Mouse (Mus musculus) urinary bladder, postnatal 25 days (tissue): ENCODE measurements around the gene Il13.

ENCODE experiments used
- DNase-seq: peaks from one replicate; pipeline ENCODE4 v3.0.0; 2022; ENCODE audit warnings: low spot score

Il13 gene

DNA sequence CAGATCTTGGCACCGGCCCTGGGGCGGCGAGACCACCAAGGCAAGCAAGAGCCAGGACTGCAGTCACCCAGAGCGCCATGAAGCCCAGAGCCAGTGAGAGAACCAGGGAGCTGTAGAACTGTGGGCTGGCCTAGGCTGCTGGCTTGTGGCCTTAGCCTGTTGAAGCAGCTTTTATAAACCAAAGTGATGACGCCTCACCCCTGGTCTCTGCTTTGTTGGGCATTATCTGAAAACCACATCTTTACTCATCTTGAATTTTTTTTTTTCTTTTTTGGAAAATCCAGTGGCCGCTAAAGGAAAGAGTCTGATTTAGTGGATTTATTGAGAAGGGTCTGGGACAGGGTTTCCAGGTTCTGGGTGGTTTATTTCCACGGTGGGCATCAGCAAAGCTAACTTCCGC, at the start of gene Il13:
Il13 (minus strand) TSS at position 147 of the 400 bp plus-strand sequence.
- no peak for DNase-seq

DNA sequence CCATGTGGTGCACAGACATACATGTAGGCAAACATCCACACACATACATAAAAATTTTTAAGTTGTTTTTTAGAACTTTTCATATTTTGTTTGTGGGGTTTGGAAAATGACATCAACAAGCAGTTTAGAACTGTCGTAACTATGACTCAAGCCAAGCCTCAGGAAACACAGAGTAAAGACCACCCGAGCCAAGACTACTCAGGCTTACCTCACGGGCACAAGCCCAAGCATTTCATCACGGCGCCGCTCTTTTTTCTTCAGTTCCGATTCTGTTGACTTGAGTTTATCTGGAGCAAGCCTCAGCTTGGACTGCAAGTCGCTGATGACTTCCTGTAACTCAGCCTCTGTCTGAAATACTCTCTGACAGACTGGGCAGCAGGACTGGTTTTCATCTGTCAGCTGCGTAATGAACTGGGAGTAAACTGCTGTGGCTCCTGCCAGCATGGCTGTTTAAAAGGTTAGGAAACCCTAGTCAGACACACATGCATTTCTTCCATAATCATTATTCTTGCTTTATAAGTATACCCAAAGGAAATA, 48.6 kb upstream of the Il13 start:
- DNase-seq: no peak

DNA sequence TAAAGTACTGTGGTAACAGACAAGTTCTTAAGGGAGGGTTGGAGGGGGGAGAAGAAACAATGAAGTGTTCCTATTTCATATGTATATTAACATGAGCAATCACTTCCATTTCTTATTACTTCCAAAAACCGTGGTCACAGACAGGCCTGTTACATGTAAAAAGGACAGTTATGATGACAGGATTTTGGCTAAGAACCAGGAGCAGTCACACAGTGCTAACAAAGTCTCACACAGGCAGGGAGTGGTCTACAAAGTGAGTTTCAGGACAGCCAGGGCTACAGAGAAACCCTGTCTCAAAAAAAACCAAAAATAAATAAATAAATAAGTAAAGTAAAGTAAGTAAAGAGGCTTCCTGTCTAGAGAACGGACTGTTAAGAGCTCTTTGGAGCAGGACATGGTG, 47.7 kb upstream of the Il13 start:
- DNase-seq: no peak

DNA sequence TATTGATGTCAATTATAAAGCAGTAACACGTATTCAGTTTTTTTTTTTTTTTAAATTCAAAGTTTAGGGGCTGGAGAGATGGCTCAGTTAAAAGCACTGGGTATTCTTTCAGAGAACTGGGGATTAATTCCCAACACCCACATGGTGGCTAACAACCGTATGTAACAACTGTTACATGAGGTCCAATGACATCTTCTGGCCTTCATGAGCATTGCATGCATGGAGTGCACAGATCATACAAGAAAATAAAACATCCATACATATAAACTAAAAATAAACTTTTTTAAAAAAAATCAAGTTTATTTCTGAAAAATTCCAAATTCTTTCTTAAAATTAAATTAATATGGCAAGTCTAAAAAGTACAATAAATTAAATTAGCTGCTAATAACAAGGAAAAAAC, 47.2 kb upstream of the Il13 start:
- DNase-seq: no peak

DNA sequence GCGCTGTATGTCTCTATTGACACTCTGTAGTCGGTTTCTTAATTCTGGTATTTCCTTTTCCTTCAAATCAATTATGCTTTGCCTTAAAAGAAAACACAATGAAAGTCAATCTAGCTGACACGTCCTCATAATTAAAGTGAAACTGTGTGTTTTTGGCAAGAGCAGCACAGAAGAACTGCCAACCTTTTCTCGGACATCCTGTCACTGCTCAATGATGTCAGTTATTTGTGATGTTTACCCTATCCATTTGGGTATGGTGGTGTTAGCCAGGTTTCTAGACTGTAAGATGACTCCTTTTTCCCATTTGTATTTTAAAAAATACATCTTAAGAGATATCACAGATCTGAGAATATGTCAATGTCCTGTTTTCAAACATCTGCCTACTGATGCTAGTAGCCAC, 45.6 kb upstream of the Il13 start:
- DNase-seq: no peak

DNA sequence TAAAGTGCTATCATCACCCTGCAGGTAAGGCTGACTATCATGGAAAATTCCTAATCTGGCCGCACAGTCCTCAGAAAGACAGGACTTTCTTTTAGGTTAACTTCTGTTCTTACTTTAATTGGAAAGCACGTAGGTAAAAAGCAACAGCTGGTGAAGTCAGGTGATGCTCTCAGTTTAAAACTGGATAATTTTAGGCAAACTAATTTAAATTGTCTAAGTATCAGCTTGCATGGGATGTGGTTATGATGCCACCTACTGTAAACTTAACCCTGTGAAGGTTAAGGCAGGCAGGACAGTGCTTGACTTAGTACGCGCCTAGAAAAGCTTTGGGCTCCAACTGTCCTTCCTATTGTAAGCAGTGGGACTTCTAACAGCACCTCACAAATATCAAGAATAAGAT, 36.9 kb upstream of the Il13 start:
- DNase-seq: no peak

DNA sequence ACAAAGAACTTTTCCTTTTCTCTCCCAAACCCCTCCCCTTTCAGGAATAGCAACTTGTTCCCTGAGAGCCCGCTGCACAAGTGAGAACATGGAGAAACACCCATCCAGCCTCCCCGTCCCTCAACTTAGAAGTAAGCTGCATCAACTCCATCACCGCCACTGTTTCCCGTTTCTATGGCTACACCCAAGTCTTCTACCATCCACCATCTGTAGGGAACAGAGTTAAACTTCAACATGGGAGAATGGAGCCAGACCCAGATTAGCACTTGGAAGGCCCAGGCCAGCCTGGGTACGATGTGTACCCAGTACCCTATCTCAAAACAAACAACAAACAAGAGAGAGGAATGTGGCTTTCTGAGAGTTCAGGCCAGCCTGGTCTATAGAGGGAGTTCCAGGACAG, 29.6 kb upstream of the Il13 start:
- no peak for DNase-seq

DNA sequence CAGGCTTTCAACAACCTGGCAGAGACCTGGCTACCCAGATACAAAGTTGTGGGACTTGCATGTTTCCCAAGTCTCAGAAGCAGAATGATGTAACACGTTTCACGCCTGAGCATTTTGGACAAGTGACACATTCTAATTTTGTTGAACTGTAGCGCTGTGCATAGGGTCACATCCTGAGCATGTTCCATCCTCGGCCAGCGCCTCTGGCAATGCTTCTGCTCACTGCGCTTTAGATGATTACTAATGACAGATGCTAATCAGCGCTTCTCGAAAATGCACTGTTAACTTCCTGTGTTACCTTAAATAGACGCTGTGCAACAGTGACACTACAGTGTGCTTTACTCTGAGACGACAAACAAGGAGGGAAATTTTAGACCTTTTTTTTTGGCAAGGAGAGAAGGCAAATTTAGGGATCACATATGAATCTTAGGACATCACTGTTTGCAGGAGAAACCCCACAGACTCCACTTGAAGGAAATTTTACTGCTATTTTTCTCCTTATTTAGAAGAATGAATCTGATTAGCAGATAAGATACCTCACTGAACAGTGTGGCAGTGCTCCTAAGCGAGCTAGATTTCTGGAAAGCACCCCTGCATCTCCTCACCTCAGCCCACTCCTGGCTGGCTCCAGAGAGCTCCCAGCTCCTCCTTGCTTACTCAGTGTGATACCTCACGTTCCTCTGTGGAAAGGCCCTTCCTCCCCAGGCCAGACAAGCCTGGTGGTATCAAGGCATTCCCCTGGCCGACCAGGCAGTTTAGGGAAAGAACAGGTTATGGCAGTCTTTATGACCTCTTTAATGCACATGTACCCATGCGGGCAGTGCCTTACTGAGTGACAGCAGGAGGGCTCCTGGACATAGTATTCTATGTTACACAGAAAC, 28.5 kb upstream of the Il13 start:
- DNase-seq: no peak

DNA sequence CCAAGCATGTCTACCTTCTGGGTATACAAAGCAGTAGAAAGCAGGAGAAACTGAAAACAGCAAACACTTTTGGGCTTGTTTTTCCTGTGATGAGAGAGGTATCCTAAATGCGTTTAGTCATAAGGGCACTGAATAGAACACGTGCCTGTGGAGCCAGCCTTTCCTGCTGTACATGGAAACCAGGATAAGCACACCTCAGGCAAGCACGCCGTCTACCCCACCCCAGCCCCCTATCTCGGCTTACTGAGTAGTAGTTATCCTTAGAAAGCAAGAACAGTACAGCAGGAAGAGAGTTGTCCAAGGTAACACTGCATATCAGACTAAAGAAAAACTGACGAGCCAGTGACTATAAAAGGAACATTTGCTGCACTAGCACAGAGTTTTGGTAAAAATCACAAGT, 23.3 kb upstream of the Il13 start:
- DNase-seq: no peak

DNA sequence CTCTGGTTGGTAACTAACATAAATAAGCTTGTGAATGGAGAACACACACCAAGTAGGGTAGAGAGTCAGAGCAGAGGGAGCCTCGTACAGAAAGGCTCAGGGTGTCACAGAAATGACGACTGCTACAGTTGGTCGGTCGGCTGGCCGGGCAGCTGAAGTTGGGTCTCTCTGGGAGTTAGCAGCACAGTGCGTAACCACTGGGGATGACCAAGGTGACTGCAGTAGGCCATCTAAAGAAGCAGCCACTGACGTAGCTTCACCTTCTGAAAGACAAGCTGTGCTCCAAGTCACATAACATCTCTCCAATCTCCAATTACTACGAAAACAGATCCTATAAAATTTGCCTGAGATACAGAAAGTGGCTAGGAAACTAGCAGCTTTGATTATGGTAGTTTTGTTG, 22.9 kb upstream of the Il13 start:
- DNase-seq: no peak

DNA sequence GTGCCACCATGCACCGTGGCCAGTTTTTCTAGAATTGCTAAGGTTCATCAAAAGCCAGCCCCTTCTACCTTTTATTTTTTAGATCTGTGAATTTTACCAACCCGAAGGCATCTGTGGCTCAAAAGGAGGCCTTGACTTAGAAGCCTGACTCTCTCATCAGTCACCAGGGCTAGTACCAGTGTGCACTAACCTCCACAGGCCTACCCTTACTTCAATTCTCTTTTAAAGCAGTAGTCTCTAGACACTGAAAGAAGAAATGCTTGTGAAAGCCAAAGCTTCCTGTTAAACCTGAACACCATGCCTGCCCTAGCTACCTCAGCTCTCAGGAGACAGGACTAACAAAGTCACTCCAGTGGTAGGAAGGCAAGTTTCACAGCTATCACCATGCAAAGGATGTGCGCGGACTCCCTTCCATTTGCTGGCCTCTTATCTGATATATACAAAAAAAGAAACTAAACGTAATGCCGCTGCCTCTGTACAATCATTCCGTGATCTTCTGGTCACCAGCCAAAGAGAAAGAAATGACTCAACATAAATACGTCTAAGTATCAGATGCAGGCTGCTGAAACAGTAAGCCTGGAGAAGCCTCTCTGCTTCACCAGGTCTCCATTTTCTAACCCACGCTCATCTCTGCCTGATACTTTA, 22.2 kb upstream of the Il13 start:
- DNase-seq: no peak

DNA sequence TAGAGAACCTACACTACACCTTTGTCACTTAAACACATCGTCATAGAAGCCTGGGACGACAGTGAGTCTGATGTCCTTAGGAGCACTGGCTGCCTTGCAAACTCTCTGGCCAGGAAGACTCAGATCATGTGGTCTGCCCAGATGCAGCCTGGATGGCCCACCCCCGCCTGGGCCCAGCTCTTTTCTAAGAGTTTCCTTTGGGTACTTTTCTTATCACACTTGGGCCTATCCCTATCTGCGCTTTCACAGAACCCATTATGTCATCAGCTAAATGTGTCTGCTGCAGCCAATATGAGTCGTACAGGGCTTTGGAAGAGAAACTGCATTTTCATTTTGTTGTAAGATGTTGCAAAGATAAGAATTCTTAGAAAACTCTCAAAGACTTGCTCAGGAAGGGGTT, 20.5 kb upstream of the Il13 start:
- DNase-seq: no peak

DNA sequence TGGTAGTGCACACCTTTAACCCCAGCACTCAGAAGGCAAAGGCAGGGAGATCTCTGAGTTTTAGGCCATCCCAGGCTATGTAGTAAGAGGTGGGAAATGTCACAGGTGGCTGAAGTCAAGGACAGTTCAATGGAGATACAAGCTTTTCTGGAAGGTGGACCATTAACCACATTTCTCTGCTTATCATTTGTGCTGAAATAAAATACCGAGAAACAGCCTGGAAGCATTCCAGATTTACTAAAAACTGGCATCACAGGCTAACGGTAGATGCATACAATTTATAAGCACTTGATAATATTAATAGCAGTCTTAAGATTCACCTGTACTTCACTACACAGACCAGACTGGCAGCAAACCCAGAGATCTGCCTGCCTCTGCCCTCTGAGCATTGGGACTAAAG, 17.9 kb upstream of the Il13 start:
- no peak for DNase-seq

DNA sequence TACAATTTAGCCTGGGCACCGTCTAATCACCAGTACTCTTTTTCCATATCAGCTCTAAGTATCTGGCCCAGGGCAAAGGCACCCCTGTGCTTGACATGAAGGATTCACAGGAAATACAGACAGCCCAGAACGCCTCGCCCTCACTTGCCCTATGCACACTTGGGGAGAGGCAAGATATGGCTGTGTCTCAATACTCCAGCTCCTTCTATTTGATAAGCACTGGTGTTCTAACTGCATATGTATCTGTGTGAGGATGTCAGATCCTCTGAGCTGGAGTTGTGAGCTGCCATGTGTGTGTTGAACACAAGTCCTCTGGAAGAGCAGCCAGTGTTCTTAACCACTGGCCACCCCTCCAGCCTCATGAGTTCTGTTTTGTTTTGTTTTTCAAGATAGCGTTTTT, 16.9 kb upstream of the Il13 start:
- no peak for DNase-seq

DNA sequence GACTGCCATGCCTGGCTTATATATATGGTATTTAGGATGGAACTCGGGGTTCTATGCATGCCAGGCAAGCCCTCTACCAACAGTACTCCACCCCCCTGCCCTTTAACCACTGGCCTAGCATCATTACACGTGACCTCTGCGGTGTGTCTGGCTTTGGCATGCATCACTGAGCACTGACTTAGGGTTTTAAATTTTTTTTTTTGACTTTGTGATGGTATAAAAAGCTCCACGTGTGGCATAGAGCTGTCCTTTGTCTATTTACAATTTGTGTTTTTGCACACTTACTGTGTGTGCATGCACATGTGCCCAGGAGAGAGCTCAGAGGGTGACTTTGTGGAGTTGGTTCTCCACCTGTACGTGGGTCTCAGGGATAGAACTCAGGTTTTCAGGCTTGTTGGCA, 9.5 kb upstream of the Il13 start:
- no peak for DNase-seq

DNA sequence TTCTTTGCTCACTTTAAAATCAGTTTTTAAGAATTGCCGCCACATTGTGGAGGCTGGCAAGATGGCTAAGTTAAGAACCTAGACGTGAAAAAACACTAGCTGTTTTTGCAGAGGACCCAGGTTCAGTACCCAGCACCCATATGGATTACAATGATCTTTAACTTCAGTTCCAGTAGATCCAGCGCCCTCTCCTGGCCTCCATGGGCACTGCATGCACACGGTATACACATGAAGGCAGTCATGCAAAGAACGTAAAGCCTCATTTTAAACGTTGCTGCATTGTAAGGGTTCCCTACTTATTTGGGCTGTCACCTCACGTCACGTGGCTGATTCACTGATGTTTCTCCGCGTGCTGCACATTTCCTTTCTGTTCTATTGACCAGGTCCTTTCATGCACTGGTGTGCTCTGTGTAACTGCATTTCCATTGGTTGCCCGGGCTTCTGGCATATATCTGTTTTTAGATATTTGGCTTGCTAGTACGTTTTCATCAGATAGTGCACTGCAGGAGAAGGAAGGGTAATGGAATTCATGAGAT, 8.3 kb upstream of the Il13 start:
- DNase-seq: no peak

DNA sequence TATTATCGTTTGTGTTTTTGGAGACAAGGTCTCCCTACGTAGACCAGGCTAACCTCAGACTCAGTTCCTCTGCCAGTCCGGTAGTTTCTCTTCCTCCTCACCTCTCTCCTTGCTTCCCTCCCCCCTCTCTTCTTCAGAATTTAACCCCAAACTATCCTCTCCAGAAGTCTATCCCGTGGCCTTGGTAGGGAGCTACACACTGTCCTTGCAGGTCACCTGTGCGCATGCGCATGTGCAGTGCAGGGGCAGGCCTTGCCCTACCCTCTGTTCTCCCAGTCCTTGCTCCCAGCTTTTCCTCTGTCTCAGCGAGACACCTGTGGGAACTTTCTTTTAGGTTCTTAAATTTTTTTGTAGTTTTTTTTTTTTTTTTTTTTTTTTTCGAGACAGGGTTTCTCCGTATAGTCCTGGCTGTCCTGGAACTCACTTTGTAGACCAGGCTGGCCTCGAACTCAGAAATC, 3.3 kb upstream of the Il13 start:
- no peak for DNase-seq

DNA sequence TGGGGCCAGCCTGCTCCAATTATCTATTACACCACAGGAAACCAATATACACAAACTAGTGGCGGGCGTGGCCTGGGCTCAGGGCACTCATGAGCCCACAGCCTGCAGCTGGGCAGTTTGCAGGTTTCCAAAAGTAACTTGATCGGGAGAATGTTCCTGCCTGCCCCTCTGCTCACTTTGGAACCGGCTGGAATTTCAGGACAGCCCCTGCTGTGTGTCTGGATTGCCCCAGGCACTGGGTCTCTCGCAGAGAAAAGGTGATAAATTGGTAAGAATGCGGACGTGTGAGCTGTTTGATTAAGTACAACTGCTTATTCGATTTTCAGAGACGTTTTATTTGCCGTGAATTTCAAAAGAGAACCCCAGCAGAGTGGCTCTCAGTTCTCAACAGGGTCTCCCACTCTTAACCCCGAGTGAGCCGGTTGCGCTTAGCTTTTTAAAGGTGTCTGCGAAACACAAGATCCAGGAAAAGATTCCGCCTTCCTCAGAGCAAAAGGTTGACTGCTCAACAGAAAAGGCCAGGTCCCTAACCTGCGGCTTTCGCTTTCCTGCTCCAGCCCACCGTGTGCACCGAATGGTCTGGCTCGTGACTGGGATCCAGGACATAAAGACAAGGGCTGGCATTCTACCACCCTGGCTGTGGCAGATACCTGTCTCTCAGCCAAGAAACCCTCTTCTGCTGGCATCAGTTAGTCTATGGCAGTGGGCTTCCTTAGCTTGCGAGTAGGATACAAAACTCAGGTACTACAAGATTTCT, 2.7 kb upstream of the Il13 start:
- DNase-seq: no peak

DNA sequence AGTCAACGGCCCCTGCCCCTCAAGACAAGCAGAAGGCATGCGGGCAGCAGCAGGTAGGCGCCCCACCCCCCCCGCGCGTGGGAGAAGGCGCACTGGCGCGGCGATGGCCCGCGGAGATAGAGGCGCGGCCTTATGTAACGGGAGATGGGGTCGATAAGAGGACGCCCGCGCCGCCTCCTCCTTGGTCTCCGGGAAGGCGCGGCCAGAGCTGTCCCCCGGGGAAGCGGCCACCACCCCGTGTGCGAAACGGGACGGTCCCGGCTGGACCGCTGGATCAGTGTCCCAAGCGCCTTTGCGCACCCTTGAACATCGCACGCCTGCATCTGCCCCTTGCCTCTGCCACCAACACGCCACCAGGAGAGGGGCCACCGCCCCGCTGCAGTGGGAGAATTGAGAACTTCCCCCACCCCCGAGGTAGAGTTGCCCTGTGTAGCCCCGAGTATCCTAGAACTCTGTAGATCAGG, 1.7 kb upstream of the Il13 start:
- peak; percentile 7 for DNase-seq

DNA sequence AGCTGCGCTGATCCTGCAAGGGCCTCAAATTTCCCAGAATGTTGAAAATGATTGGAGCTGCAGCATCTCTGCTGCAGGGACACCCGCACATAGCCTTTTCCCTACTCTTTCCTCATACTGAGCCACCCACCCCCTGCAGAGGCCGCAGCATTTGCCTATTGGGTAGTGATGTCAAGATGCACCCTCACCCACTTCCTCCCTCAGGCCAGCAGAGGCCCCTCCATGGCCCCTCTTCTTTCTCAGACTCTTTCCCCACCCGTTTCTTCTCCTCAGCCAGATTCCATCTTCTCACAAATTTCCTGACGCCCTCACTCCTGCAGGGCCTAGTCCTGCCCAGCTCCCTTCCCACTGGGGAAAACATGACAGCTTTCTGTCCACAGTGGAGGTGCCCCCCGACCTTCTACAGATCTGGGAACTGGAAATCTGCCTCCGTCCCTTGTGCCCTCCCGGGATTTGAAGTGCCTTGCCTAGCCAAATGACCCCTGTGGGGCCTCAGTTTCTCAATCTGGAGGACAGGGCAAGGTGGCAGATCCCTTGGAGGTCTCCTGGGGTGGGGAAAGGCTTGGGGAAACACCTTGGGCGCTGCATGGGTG, 1.2 kb upstream of the Il13 start:
- DNase-seq: no peak

DNA sequence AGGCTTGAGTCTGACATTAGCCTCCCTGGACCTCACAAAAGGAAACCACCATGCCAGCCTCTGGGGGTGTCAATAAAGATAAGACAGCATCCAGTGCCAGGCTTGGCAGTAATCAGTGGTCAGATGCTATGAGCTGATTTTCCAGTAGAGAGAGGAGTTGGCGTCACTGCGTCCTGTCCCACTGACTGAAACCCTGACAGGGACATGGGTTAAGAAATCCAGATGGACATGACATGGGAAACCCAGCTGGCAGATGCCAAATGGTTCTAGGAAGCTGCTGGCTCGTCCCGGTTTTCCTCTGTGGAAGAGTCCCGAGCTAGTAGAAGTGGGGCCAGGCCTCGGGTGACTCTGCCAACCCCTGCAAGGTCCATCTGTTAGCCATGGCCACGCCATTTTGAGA, 858 bp downstream of the Il13 start:
- no peak for DNase-seq
